Mouse (Mus musculus) G1E (cell line): ENCODE results near the gene Cwf19l1. TPM values are rescaled to one million over a fixed set of nuclear protein-coding genes. Genes with fewer than 3 reads are reported as not detected.

Source experiments
- ATAC-seq: 2 replicates; pipeline ENCODE4 v1.8.0; 2016; ENCODE audit warnings: mild to moderate bottlenecking; ENCODE audit not compliant: insufficient number of reproducible peaks, poor library complexity, low FRiP score, severe bottlenecking; ENCODE audit errors: extremely low read depth
- DNase-seq: peaks from one replicate; pipeline ENCODE4 v3.0.0; 2012; ENCODE audit warnings: low spot score
- H3K27me3 ChIP-seq: 2 replicates; pipeline ENCODE4 v1.6.1; 2012; ENCODE audit warnings: mild to moderate bottlenecking, low read length, inconsistent platforms; ENCODE audit not compliant: insufficient read depth
- H3K36me3 ChIP-seq: replicated peaks from 2 replicates; pipeline ENCODE3; 2012; ENCODE audit warnings: mild to moderate bottlenecking, inconsistent platforms
- H3K4me1 ChIP-seq: 2 replicates; pipeline ENCODE4 v1.6.1; 2012; ENCODE audit warnings: low read depth, low read length, inconsistent platforms, mixed read lengths; ENCODE audit not compliant: insufficient read depth
- H3K4me3 ChIP-seq: 2 replicates; pipeline ENCODE4 v1.5.1; 2012; ENCODE audit warnings: low read depth, mild to moderate bottlenecking, inconsistent platforms, low read length, moderate library complexity, mixed read lengths
- H3K9me3 ChIP-seq: replicated peaks from 2 replicates; pipeline ENCODE4 v1.6.1; 2012; ENCODE audit warnings: inconsistent platforms
- CTCF ChIP-seq: IDR thresholded peaks from 2 replicates; pipeline ENCODE4 v1.5.1; 2012; ENCODE audit warnings: low read depth, low read length, inconsistent platforms, mixed read lengths
- GATA1 ChIP-seq: IDR thresholded peaks from 2 replicates; pipeline ENCODE4 v1.6.1; 2012; ENCODE audit warnings: borderline replicate concordance, low read length, inconsistent platforms, mixed read lengths
- GATA2 ChIP-seq: IDR thresholded peaks from 2 replicates; pipeline ENCODE4 v1.6.1; 2012; ENCODE audit warnings: low read depth, low read length, inconsistent platforms, borderline replicate concordance
- POLR2AphosphoS5 ChIP-seq: IDR thresholded peaks from 2 replicates; pipeline ENCODE4 v1.6.1; 2012; ENCODE audit warnings: low read depth, low read length, inconsistent platforms; ENCODE audit not compliant: insufficient replicate concordance
- TAL1 ChIP-seq: conservative IDR thresholded peaks from 2 replicates; pipeline ENCODE4 v1.6.1; 2012; ENCODE audit warnings: low read depth, low read length, inconsistent platforms, mixed read lengths
- polyA plus RNA-seq: library from polyadenylated mRNA; stranded (reverse); fragments of >175 nt; gene quantifications from 2 replicates; pipeline ENCODE4 v1.2.3, GENCODE M21; 2012
- total RNA-seq, 2 experiments: library from RNA; stranded (forward) in 1 of 2; stranded (reverse) in 1 of 2; fragments of 200-1000 nt in 1 of 2; fragments of >200 nt in 1 of 2; fragmentation: Nextera tagmentation in 1 of 2; gene quantifications; 2 replicates each; pipeline ENCODE4 v1.2.3; 2014 to 2017

Gene Cwf19l1
- total and polyA plus RNA-seq, 3 experiments: 7.4 to 35.3 (median 35.2) TPM

DNA sequence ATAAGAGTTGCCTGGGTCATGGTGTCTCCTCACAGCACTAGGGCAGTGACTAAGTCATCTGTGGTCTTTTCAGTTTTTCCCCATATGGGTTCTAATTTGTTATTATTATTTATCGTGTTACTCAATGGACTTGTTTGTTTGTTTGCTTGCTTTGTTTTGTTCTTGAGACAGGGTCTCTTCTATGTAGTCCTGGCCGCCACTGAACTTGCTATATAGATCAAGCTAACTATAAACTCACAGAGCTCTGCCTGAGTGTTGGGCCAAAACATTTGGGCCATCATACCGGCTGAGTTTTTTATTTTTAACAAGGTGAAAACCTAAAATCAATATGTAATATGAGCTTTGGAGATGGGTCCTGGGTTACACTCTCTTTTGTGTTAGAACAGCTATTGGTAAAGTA lies 23.7 kb upstream of the Cwf19l1 start:
- no peaks in the 10 kb centered on the region for H3K36me3 ChIP-seq
- H3K4me3 ChIP-seq: no peak overlapping the region
- no peak for TF ChIP-seq CTCF
- TF ChIP-seq POLR2AphosphoS5: no peak
- H3K4me1 ChIP-seq: no peaks in the 10 kb centered on the region
- H3K9me3 ChIP-seq: no peaks in the 10 kb centered on the region
- DNase-seq (no peak), ATAC-seq (no peak)
- peaks cover 31% of the 10 kb centered on the region for H3K27me3 ChIP-seq

DNA sequence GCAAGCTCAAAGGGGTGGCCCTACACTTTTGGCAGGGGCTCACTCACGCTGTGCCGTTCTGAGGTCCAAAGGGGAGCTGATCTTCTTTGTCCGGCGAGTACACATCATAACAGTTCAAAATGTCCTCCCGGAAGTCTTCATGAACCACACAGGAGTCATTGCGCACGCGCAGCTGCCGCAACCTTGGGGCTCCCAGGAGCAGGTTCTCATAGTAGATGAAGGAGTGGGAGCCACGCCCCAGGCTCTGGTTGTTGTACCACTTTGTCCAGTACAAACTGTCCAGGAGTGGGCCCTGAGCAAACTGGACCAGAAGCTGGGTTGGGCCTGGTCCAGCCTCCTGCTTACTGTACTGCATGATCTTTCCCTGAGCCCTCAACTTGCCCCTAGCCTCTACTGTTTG lies 21.3 kb upstream of the Cwf19l1 start:
- H3K36me3 ChIP-seq: no peaks in the 10 kb centered on the region
- no peaks in the 10 kb centered on the region; the same call in 1 of the 2 replicates for H3K4me1 ChIP-seq
- ATAC-seq (no peak), DNase-seq (no peak)
- H3K4me3 ChIP-seq: no peak overlapping the region
- TF ChIP-seq TAL1: no peak
- TF ChIP-seq CTCF: no peak
- no peak for TF ChIP-seq POLR2AphosphoS5
- no peak for TF ChIP-seq GATA1
- TF ChIP-seq GATA2: no peak
- no peaks in the 10 kb centered on the region for H3K9me3 ChIP-seq
- peaks cover 51% of the 10 kb centered on the region for H3K27me3 ChIP-seq

DNA sequence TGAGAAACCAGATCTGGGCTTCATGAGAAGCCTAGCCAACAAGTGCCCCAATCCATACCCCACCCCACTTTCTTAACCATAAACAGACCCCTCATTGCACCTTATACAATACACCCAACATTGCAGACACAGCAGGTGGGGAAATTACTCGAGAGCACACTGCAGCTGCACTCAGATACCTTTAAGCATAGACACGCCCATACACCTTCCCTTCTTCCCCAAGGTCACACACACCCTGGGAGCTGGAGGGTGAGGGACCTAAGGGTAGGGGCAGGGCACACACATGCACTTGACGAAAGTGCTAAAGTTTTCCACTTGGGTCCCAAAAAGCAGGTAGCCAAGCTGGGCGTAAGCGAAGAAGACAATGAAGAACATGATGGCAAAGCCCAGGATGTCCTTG lies 18.1 kb upstream of the Cwf19l1 start:
- DNase-seq (no peak), ATAC-seq (no peak)
- Histone ChIP-seq H3K36me3 (no peaks in the 10 kb centered on the region), H3K4me3 (no peak overlapping the region), H3K27me3 (peaks cover 67% of the 10 kb centered on the region), H3K9me3 (no peaks in the 10 kb centered on the region), H3K4me1 (no peaks in the 10 kb centered on the region; the same call in none of the 2 replicates)
- TF ChIP-seq CTCF (no peak), POLR2AphosphoS5 (no peak), GATA2 (no peak), GATA1 (no peak), TAL1 (no peak)

DNA sequence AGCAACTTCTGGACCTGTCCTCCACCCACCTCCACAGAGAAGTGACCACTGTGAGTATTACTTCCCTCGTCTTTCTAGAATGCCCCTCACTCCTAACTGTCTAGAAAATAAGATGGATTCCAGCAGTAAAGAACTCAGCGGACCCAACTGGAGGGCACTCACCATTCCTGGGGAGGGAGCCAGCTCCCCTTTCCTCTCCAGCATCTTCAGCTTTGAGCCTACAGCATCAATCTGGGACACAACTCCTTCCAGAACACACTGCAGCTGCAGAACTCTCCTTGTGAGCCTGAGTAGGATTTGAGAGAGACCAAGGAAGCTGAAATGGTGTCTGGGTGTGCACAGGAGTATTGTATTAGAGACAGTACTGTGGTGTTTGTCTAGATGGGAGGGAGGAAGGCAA lies 13.3 kb upstream of the Cwf19l1 start:
- no peak for ATAC-seq
- Histone ChIP-seq H3K4me1 (peaks cover 19% of the 10 kb centered on the region), H3K27me3 (peaks cover 35% of the 10 kb centered on the region), H3K9me3 (no peaks in the 10 kb centered on the region), H3K36me3 (peaks cover 3% of the 10 kb centered on the region), H3K4me3 (no peak overlapping the region)
- TF ChIP-seq GATA2: no peak
- no peak for TF ChIP-seq CTCF
- TF ChIP-seq GATA1: no peak
- no peak for TF ChIP-seq TAL1
- no peak for TF ChIP-seq POLR2AphosphoS5
- no peak for DNase-seq

DNA sequence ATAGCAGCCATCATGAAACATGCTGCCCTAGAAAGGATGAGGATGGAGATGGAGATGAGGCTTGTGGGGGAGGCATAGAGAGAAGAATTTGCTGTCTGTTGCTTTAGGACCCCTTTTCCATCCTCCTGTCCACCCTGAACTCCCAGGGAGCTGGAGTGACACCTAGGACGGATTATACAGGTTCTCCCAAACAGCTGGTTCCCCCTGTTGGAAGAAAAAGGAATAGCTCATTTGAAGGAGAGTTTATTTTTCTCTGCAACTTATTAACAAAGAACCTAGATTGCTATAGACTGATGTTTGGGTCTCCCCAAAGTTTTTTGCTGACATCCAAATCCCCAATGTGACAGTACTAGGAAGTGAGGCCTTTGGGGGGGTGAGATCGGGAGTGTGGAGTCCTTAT lies 12.7 kb upstream of the Cwf19l1 start:
- TF ChIP-seq GATA2: no peak
- TF ChIP-seq GATA1: no peak
- TF ChIP-seq POLR2AphosphoS5: no peak
- no peak for TF ChIP-seq TAL1
- TF ChIP-seq CTCF: no peak
- Histone ChIP-seq H3K4me3 (no peak overlapping the region), H3K9me3 (no peaks in the 10 kb centered on the region), H3K36me3 (peaks cover 8% of the 10 kb centered on the region), H3K27me3 (peaks cover 29% of the 10 kb centered on the region), H3K4me1 (peaks cover 24% of the 10 kb centered on the region)
- ATAC-seq: no peak
- DNase-seq: no peak

DNA sequence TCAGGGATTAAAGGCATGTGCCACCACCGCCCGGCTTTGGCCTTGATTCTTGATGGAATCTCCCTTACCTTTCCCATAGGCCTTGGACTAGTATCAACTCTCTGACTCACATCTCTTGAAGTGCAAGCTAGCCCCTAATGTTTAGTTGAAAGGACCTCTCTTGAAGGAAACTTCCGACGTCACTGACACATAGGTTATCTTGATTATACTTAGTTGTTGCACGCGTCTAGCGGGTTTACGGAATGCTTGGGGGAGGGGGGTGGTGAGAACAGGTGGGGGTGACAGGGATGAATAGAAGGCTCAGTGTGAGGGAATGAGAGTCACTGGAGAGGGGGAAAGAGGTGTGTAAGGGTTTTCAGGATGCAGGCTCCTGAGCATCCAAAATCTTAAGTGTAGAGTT lies 11.3 kb upstream of the Cwf19l1 start:
- no peaks in the 10 kb centered on the region for H3K9me3 ChIP-seq
- H3K4me1 ChIP-seq: peaks cover 32% of the 10 kb centered on the region
- DNase-seq (no peak), ATAC-seq (no peak)
- TF ChIP-seq GATA1: no peak
- TF ChIP-seq GATA2: no peak
- no peak for TF ChIP-seq CTCF
- H3K36me3 ChIP-seq: peaks cover 22% of the 10 kb centered on the region
- H3K27me3 ChIP-seq: peaks cover 18% of the 10 kb centered on the region
- no peak overlapping the region for H3K4me3 ChIP-seq

DNA sequence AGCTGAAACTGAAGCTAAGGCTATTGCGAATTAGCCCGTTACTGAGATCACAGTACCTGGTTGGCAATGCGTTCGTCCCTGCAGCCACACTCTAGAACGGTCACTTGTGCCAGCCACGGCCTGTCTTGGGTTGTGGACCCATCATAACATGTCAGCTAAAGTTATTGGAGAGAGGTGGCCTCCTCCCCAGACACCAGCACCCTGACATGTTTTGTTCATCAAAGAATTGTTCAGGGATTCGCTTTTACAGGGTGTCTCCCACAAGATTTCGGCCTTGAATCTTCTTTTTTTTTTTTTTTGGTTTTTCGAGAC lies 10.8 kb upstream of the Cwf19l1 start:
- no peak for ATAC-seq

More for the DNA sequence above, 10.8 kb upstream of the Cwf19l1 start:
- TF ChIP-seq TAL1: no peak
- no peak for TF ChIP-seq POLR2AphosphoS5
- no peak for TF ChIP-seq GATA1
- TF ChIP-seq CTCF: no peak
- no peak for TF ChIP-seq GATA2
- H3K27me3 ChIP-seq: peaks cover 17% of the 10 kb centered on the region
- H3K4me3 ChIP-seq: peak overlapping the region; percentile 90
- peaks cover 26% of the 10 kb centered on the region for H3K36me3 ChIP-seq
- H3K4me1 ChIP-seq: peaks cover 32% of the 10 kb centered on the region
- DNase-seq: no peak
- no peaks in the 10 kb centered on the region for H3K9me3 ChIP-seq
